In genomic region chr3:83801649-83802155, GRCm38 (mm10) we compare ENCODE assay signal across 14 mouse cellular contexts. TPM values are rescaled to one million over a fixed set of nuclear protein-coding genes. Genes with fewer than 3 reads are reported as not detected.
DNase-seq lines count a peak whose midpoint lies in the region; ATAC-seq and TF ChIP-seq lines count a peak whose summit lies in the region.
"Had no signal": no experiment of that assay in that cellular context is flagged by ENCODE, and none has a peak within 500 bp of the region (broad histone marks: within the 10 kb centered on the region; RNA-seq: fewer than 3 reads in every experiment).

No protein-coding gene starts in this region.

- ATAC-seq in kidney, postnatal 0 days (replicated peaks; ENCODE audit: low FRiP score, low read depth): no peak
- ATAC-seq in kidney, embryonic 15.5 days (replicated peaks; ENCODE audit: low FRiP score): no peak

- DNase-seq in kidney, postnatal 0 days (ENCODE audit: low spot score): no peak
- DNase-seq in A20 (ENCODE audit: low read depth, low spot score): peak; percentile 33
- DNase-seq in ES-CJ7 (ENCODE audit: low read depth, low spot score): peak; percentile 55
- DNase-seq in c-Kit-negative CD71-positive TER-119-positive erythroid progenitor cells, embryonic 14.5 days (ENCODE audit: low read depth, low spot score): peak; percentile 6
- no peak for DNase-seq in urinary bladder, adult 18-20 months (ENCODE audit: low spot score in 2 of 2)
- DNase-seq in left cerebral cortex, adult 11 months (ENCODE audit: low spot score): no peak
- no peak for DNase-seq in natural killer cell, adult 2 months (ENCODE audit: low spot score in 2 of 2)
- DNase-seq: adrenal gland, postnatal 14 days; cerebellum, adult 2 months; heart, postnatal 36 days; lung, postnatal 10 days had no signal

- no peak overlapping the region for H3K27ac ChIP-seq in kidney, postnatal 0 days
- no peak overlapping the region for H3K27ac ChIP-seq in kidney, embryonic 15.5 days
- H3K27ac ChIP-seq: midbrain, embryonic 12.5 days; neural tube, embryonic 12.5 days had no signal

- no peaks in the 10 kb centered on the region for H3K36me3 ChIP-seq in kidney, postnatal 0 days (ENCODE audit: insufficient read depth, low read length)
- no peaks in the 10 kb centered on the region for H3K36me3 ChIP-seq in kidney, embryonic 15.5 days
- H3K36me3 ChIP-seq: midbrain, embryonic 12.5 days; neural tube, embryonic 12.5 days had no signal

- H3K9me3 ChIP-seq in kidney, postnatal 0 days (replicated peaks; ENCODE audit: low read length): no peaks in the 10 kb centered on the region
- 0 out of 2 replicates have a peak, but pooled peaks cover 6% of the 10 kb centered on the region for H3K9me3 ChIP-seq in kidney, embryonic 15.5 days (replicated peaks)

- H3K4me3 ChIP-seq in kidney, postnatal 0 days (replicated peaks; ENCODE audit: low read depth, low read length): no peak overlapping the region
- H3K4me3 ChIP-seq in kidney, embryonic 15.5 days (replicated peaks): no peak overlapping the region
- H3K4me3 ChIP-seq: midbrain, embryonic 12.5 days; neural tube, embryonic 12.5 days had no signal

- TF ChIP-seq CTCF in kidney, postnatal 0 days (IDR thresholded peaks at IDR 0.05; ENCODE audit: low read depth): peak; percentile 46; the same call in 1 of the 2 replicates

- 97% methylated on average over 4 of the region's 4 CpGs for WGBS in kidney, postnatal 0 days
- WGBS in kidney, embryonic 15.5 days: 97% methylated on average over 4 of the region's 4 CpGs

- H3K27me3 ChIP-seq in kidney, postnatal 0 days (ENCODE audit: insufficient read depth, low read length): no peaks in the 10 kb centered on the region
- no peaks in the 10 kb centered on the region for H3K27me3 ChIP-seq in kidney, embryonic 15.5 days
- H3K27me3 ChIP-seq: midbrain, embryonic 12.5 days; neural tube, embryonic 12.5 days had no signal

- no peak overlapping the region for H3K4me2 ChIP-seq in kidney, postnatal 0 days (ENCODE audit: low read length)
- H3K4me2 ChIP-seq in kidney, embryonic 15.5 days: no peak overlapping the region
- H3K4me2 ChIP-seq: midbrain, embryonic 12.5 days; neural tube, embryonic 12.5 days had no signal

- no peak overlapping the region for H3K9ac ChIP-seq in kidney, postnatal 0 days (ENCODE audit: low read depth, low read length)
- no peak overlapping the region for H3K9ac ChIP-seq in kidney, embryonic 15.5 days
- H3K9ac ChIP-seq: midbrain, embryonic 12.5 days; neural tube, embryonic 12.5 days had no signal

- no peaks in the 10 kb centered on the region for H3K4me1 ChIP-seq in kidney, postnatal 0 days (replicated peaks; ENCODE audit: insufficient read depth, low read length)
- peaks cover 5% of the 10 kb centered on the region for H3K4me1 ChIP-seq in kidney, embryonic 15.5 days
- H3K4me1 ChIP-seq: midbrain, embryonic 12.5 days had no signal

RNA-seq across cellular contexts. Expression of gene Sfrp2, which starts 35.6 kb away (rescaled TPM):
- polyA plus RNA-seq in kidney, postnatal 0 days (2015; fragmentation: Nextera tagmentation; extraction: Ambion mirVana): 126 and 128 TPM in 2 replicates
- 175 and 225 TPM in 2 replicates for polyA plus RNA-seq in kidney, embryonic 15.5 days (2015; fragmentation: Nextera tagmentation; extraction: Ambion mirVana)

RNA-seq across cellular contexts. Expression of gene Tlr2, which starts 39.9 kb away (rescaled TPM):
- 3.9 and 4.4 TPM in 2 replicates for polyA plus RNA-seq in kidney, postnatal 0 days (2015; fragmentation: Nextera tagmentation; extraction: Ambion mirVana)
- 3.1 and 3.5 TPM in 2 replicates for polyA plus RNA-seq in kidney, embryonic 15.5 days (2015; fragmentation: Nextera tagmentation; extraction: Ambion mirVana)

Comparison
In these comparisons a context has a peak if more than half of its experiments do, and no peak if none do; other contexts are left out.
1. DNase-seq: peak in A20 (single experiment), ES-CJ7 (single experiment) and c-Kit-negative CD71-positive TER-119-positive erythroid progenitor cells, embryonic 14.5 days (single experiment); none in kidney, postnatal 0 days (single experiment), urinary bladder, adult 18-20 months (0 of 2), left cerebral cortex, adult 11 months (single experiment) and natural killer cell, adult 2 months (0 of 2).